Mouse (Mus musculus) layer of hippocampus, adult 11-12 months (tissue): ENCODE data around the gene Itpa.

Source experiments
- DNase-seq: peaks from one replicate; pipeline ENCODE4 v3.0.0; 2022; ENCODE audit warnings: low spot score

The Itpa gene

GRCm38 (mm10) chr2:130728906-130729585 lies 61.6 kb downstream of the Itpa start:
- no peak for DNase-seq

GRCm38 (mm10) chr2:130730746-130731145 lies 63.3 kb downstream of the Itpa start:
- no peak for DNase-seq
